Mouse (Mus musculus): ENCODE measurements around the gene Prr3.
A peak's percentile ranks its signal among the peaks of the same experiment; 100 is the strongest.
"Not testable (repeated sequence)": the region's sequence is repeated elsewhere in the genome, so short reads cannot be mapped to it uniquely, and the experiment has no call there.

Prr3 gene

GRCm38 (mm10) chr17:35999356-35999755, 19.3 kb upstream of the Prr3 start:
- no peak for DNase-seq (ENCODE audit: low read depth, low spot score)

- DNase-seq (ENCODE audit: low read depth, low spot score): no peak
These were observed 18.7 kb upstream of the Prr3 start for GRCm38 (mm10) chr17:35998545-35999305.

- DNase-seq (ENCODE audit: low read depth, low spot score): peak; percentile 55
These were observed 17.9 kb upstream of the Prr3 start for GRCm38 (mm10) chr17:35997713-35998510.

- DNase-seq (ENCODE audit: low read depth, low spot score): peak; percentile 98
These were observed 16.9 kb upstream of the Prr3 start for GRCm38 (mm10) chr17:35996949-35997348.

- no peak for DNase-seq (ENCODE audit: low read depth, low spot score)
These were observed 14.8 kb upstream of the Prr3 start for GRCm38 (mm10) chr17:35994879-35995240.

- peak; percentile 85 for DNase-seq (ENCODE audit: low read depth, low spot score)
These were observed 14.3 kb upstream of the Prr3 start for GRCm38 (mm10) chr17:35994175-35994878.

GRCm38 (mm10) chr17:35993675-35994074, 13.6 kb upstream of the Prr3 start:
- DNase-seq (ENCODE audit: low read depth, low spot score): peak; percentile 78

GRCm38 (mm10) chr17:35991781-35992180, 11.7 kb upstream of the Prr3 start:
- no peak for DNase-seq (ENCODE audit: low read depth, low spot score)

- peak; percentile 82 for DNase-seq (ENCODE audit: low read depth, low spot score)
These were observed 1.7 kb upstream of the Prr3 start for GRCm38 (mm10) chr17:35981776-35982175.

- DNase-seq (ENCODE audit: low read depth, low spot score): no peak
These were observed 323 bp upstream of the Prr3 start for GRCm38 (mm10) chr17:35980363-35980754.

GRCm38 (mm10) chr17:35978811-35979400, 1.1 kb downstream of the Prr3 start:
- peak; percentile 77 for DNase-seq (ENCODE audit: low read depth, low spot score)

GRCm38 (mm10) chr17:35972131-35972530, 7.9 kb downstream of the Prr3 start:
- DNase-seq (ENCODE audit: low read depth, low spot score): no peak

GRCm38 (mm10) chr17:35969418-35970389, 10.3 kb downstream of the Prr3 start, which contains the start of gene Abcf1:
Abcf1 (minus strand) TSS chr17:35969761.
- DNase-seq (ENCODE audit: low read depth, low spot score): peak; percentile 96

- no peak for DNase-seq (ENCODE audit: low read depth, low spot score)
These were observed 12.4 kb downstream of the Prr3 start for GRCm38 (mm10) chr17:35967621-35968020.

GRCm38 (mm10) chr17:35963279-35963678, 16.8 kb downstream of the Prr3 start:
- no peak for DNase-seq (ENCODE audit: low read depth, low spot score)

- no peak for DNase-seq (ENCODE audit: low read depth, low spot score)
These were observed 21.4 kb downstream of the Prr3 start for GRCm38 (mm10) chr17:35958533-35959223.

GRCm38 (mm10) chr17:35954665-35955064, 25.4 kb downstream of the Prr3 start:
- no peak for DNase-seq (ENCODE audit: low read depth, low spot score)

GRCm38 (mm10) chr17:35952559-35952958, 27.5 kb downstream of the Prr3 start:
- DNase-seq (ENCODE audit: low read depth, low spot score): not testable (repeated sequence)

GRCm38 (mm10) chr17:35950946-35951345, 29.1 kb downstream of the Prr3 start:
- not testable (repeated sequence) for DNase-seq (ENCODE audit: low read depth, low spot score)

GRCm38 (mm10) chr17:35939941-35940340, 40.1 kb downstream of the Prr3 start:
- peak; percentile 91 for DNase-seq (ENCODE audit: low read depth, low spot score)
